Mouse (Mus musculus) common myeloid progenitor, adult 5-6 weeks (primary cell): Measurements from ENCODE around the gene Tmem33. TPM values are rescaled to one million over a fixed set of nuclear protein-coding genes. Genes with fewer than 3 reads are reported as not detected.

Experiments
- ATAC-seq: replicated peaks from 2 replicates; pipeline ENCODE4 v1.8.0; 2016; ENCODE audit warnings: low read depth, mild to moderate bottlenecking, moderate TSS enrichment, inconsistent platforms; ENCODE audit not compliant: poor library complexity, severe bottlenecking
- total RNA-seq: library from RNA; stranded (forward); fragments of 200-1000, 187-1606 nt; gene quantifications from 2 replicates; pipeline ENCODE4 v1.2.3, GENCODE M21; 2017

The Tmem33 gene
- 35.6 and 56.3 TPM in 2 replicates for total RNA-seq

- peak; percentile 85 for ATAC-seq
Observed at GRCm38 (mm10) chr5:67260531-67261371, at the start of gene Tmem33. Gene Tmem33 (plus strand): TSS chr5:67260565.

- no peak for ATAC-seq
Observed at GRCm38 (mm10) chr5:67213168-67213567, 47.2 kb upstream of the Tmem33 start.

- ATAC-seq: no peak
Observed at GRCm38 (mm10) chr5:67215121-67216030, 45.0 kb upstream of the Tmem33 start.

GRCm38 (mm10) chr5:67216031-67216778 lies 44.2 kb upstream of the Tmem33 start:
- no peak for ATAC-seq

GRCm38 (mm10) chr5:67216779-67217095 lies 43.6 kb upstream of the Tmem33 start:
- ATAC-seq: no peak

- no peak for ATAC-seq
Observed at GRCm38 (mm10) chr5:67221901-67222300, 38.5 kb upstream of the Tmem33 start.

GRCm38 (mm10) chr5:67222440-67223390 lies 37.6 kb upstream of the Tmem33 start:
- peak; percentile 52 for ATAC-seq

GRCm38 (mm10) chr5:67223391-67224121 lies 36.8 kb upstream of the Tmem33 start:
- ATAC-seq: no peak

- ATAC-seq: no peak
Observed at GRCm38 (mm10) chr5:67224122-67224502, 36.3 kb upstream of the Tmem33 start.

GRCm38 (mm10) chr5:67225758-67226157 lies 34.6 kb upstream of the Tmem33 start:
- ATAC-seq: no peak

- no peak for ATAC-seq
Observed at GRCm38 (mm10) chr5:67227261-67227660, 33.1 kb upstream of the Tmem33 start.

- no peak for ATAC-seq
Observed at GRCm38 (mm10) chr5:67227682-67228444, 32.5 kb upstream of the Tmem33 start.

GRCm38 (mm10) chr5:67234682-67235081 lies 25.7 kb upstream of the Tmem33 start:
- ATAC-seq: no peak

- ATAC-seq: no peak
Observed at GRCm38 (mm10) chr5:67235462-67235861, 24.9 kb upstream of the Tmem33 start.

- no peak for ATAC-seq
Observed at GRCm38 (mm10) chr5:67236601-67237000, 23.8 kb upstream of the Tmem33 start.

GRCm38 (mm10) chr5:67238303-67238702 lies 22.1 kb upstream of the Tmem33 start:
- ATAC-seq: no peak

- no peak for ATAC-seq
Observed at GRCm38 (mm10) chr5:67241713-67242112, 18.7 kb upstream of the Tmem33 start.

- no peak for ATAC-seq
Observed at GRCm38 (mm10) chr5:67243231-67243630, 17.1 kb upstream of the Tmem33 start.
